Mouse (Mus musculus) midbrain, postnatal 0 days (tissue): ENCODE data around the gene Clasp2. TPM values are rescaled to one million over a fixed set of nuclear protein-coding genes. Genes with fewer than 3 reads are reported as not detected.

Experiments used
- ATAC-seq: fragments of 200-750 bp; cut with Nextera tagmentation; 2 replicates; pipeline ENCODE4 v1.8.0; 2017; ENCODE audit warnings: moderate number of reproducible peaks, mild to moderate bottlenecking, moderate TSS enrichment, moderate library complexity; ENCODE audit not compliant: low FRiP score
- DNase-seq: peaks from one replicate; pipeline ENCODE4 v3.0.0-alpha.2; 2015; ENCODE audit warnings: low spot score
- H3K27ac ChIP-seq: fragments of 300-500 bp; sonication (generic); 2 replicates; pipeline ENCODE4 v1.5.1; 2014; ENCODE audit warnings: low read depth, mild to moderate bottlenecking, low read length, mixed read lengths
- H3K27me3 ChIP-seq: fragments of 300-500 bp; sonication (generic); 2 replicates; pipeline ENCODE4 v1.6.1; 2014; ENCODE audit warnings: low read length, control low read depth, mixed read lengths; ENCODE audit not compliant: insufficient read depth
- H3K36me3 ChIP-seq: fragments of 300-500 bp; sonication (generic); 2 replicates; pipeline ENCODE4 v1.6.1; 2014; ENCODE audit warnings: low read length, control low read depth, mixed read lengths; ENCODE audit not compliant: insufficient read depth
- H3K4me1 ChIP-seq: fragments of 300-500 bp; sonication (generic); 2 replicates; pipeline ENCODE4 v1.6.1; 2014; ENCODE audit warnings: mild to moderate bottlenecking, control low read depth, antibody characterized with exemption, low read length, mixed read lengths; ENCODE audit not compliant: insufficient read depth
- H3K4me2 ChIP-seq: fragments of 300-500 bp; sonication (generic); 2 replicates; pipeline ENCODE4 v1.6.1; 2014; ENCODE audit warnings: low read depth, mild to moderate bottlenecking, low read length, mixed read lengths; ENCODE audit not compliant: poor library complexity, severe bottlenecking
- H3K4me3 ChIP-seq: fragments of 300-500 bp; sonication (generic); 2 replicates; pipeline ENCODE4 v1.5.1; 2014; ENCODE audit warnings: low read depth, mild to moderate bottlenecking, low read length, moderate library complexity
- H3K9ac ChIP-seq: fragments of 300-500 bp; sonication (generic); replicated peaks from 2 replicates; pipeline ENCODE4 v1.6.1; 2014; ENCODE audit warnings: mild to moderate bottlenecking, low read length, moderate library complexity, mixed read lengths; ENCODE audit not compliant: poor library complexity, severe bottlenecking
- H3K9me3 ChIP-seq: fragments of 300-500 bp; sonication (generic); 2 replicates; pipeline ENCODE4 v1.6.1; 2016; ENCODE audit warnings: low read length, control low read depth
- CTCF ChIP-seq: IDR thresholded peaks from 2 replicates; pipeline ENCODE4 v1.5.1; 2016; ENCODE audit warnings: antibody characterized with exemption, mild to moderate bottlenecking
- WGBS: fragments of 180-500 bp; shearing (Covaris S2); extraction: QIAGEN DNeasy Blood & Tissue Kit; methylation state at CpG from one replicate; pipeline ENCODE4 v1.1.7; 2014; 5-methylcytosine and 5-hydroxymethylcytosine counted together
- polyA plus RNA-seq: library from polyadenylated mRNA; unstranded; fragments of >200 nt; fragmentation: Nextera tagmentation; extraction: Ambion mirVana; gene quantifications from 2 replicates; pipeline ENCODE4 v1.2.1, GENCODE M21; 2015
- total RNA-seq: library from RNA; depleted of rRNA; stranded (reverse); fragments of >200 nt; gene quantifications from 2 replicates; pipeline ENCODE4 v1.2.3, GENCODE M21; 2014; rRNA removed

The Clasp2 gene
- total and polyA plus RNA-seq, 2 experiments from 2014 or later = 120 to 266 TPM

DNA sequence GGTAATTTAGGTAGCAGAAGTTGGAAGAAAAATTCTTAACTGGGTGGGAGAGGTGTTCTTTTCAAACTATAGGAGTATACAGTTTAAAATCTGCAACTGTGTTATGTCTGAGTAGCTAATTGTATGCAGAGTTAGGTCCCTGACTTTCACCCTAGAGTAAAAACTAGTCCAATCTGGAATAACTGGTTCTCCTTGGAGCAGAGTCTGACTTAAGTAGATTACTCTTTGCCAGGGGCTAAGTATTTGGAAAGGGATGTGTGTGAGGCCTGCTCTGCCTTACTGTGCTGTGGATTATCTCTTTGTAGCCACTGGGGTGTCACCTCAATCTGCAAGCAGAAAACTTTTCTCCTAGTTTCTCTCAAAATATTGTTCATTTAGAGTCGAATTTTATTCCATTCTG is 205.9 kb downstream of the Clasp2 start:
- Histone ChIP-seq H3K27ac (no peak overlapping the region), H3K27me3 (no peaks in the 10 kb centered on the region), H3K4me2 (no peak overlapping the region), H3K4me1 (no peaks in the 10 kb centered on the region), H3K36me3 (no peaks in the 10 kb centered on the region), H3K9me3 (no peaks in the 10 kb centered on the region), H3K9ac (no peak overlapping the region), H3K4me3 (no peak overlapping the region)
- TF ChIP-seq CTCF = no peak
- DNase-seq (no peak), ATAC-seq (no peak)
- WGBS = 95% methylated on average over 1 of the region's 1 CpGs

DNA sequence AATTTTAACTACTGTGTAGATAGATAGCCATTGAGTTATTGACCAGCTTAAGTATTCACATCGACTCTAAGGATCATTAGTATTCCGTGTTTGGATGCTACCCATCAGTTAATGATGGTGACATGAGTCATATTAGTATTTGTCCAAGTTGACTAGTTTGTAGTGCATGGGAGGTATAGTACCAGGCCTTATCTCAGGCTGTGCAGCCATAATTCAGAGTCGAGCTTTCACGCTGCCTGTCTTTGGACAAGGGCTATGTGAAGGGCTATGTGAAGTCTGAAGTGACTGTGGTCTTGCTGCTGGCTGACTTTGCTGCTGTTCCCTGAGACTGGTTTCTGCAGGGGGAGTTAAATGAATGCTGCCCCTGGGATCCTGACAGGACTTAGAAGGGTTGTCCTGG is 216.5 kb downstream of the Clasp2 start:
- no peak for DNase-seq
- Histone ChIP-seq H3K9me3 (no peaks in the 10 kb centered on the region), H3K36me3 (peaks cover 12% of the 10 kb centered on the region), H3K4me3 (no peak overlapping the region), H3K4me2 (no peak overlapping the region), H3K4me1 (no peaks in the 10 kb centered on the region), H3K9ac (no peak overlapping the region), H3K27ac (no peak overlapping the region), H3K27me3 (no peaks in the 10 kb centered on the region)
- WGBS = 98% methylated on average over 4 of the region's 4 CpGs
- no peak for TF ChIP-seq CTCF
- ATAC-seq = no peak

GRCm38 (mm10) chr9:113963718-113964117 is 222.4 kb downstream of the Clasp2 start:
- H3K27ac ChIP-seq = no peak overlapping the region
- no peak overlapping the region for H3K9ac ChIP-seq
- H3K27me3 ChIP-seq = no peaks in the 10 kb centered on the region
- no peak for ATAC-seq
- no peaks in the 10 kb centered on the region for H3K4me1 ChIP-seq
- peaks cover 25% of the 10 kb centered on the region for H3K36me3 ChIP-seq
- no peak for DNase-seq
- H3K9me3 ChIP-seq = no peaks in the 10 kb centered on the region
- H3K4me3 ChIP-seq = no peak overlapping the region
- H3K4me2 ChIP-seq = no peak overlapping the region
- no peak for TF ChIP-seq CTCF

GRCm38 (mm10) chr9:113964415-113964814 is 223.1 kb downstream of the Clasp2 start:
- Histone ChIP-seq H3K9ac (no peak overlapping the region), H3K4me2 (no peak overlapping the region), H3K4me3 (no peak overlapping the region), H3K36me3 (peaks cover 26% of the 10 kb centered on the region), H3K27me3 (no peaks in the 10 kb centered on the region), H3K27ac (no peak overlapping the region), H3K4me1 (no peaks in the 10 kb centered on the region), H3K9me3 (no peaks in the 10 kb centered on the region)
- WGBS = 96% methylated on average over 8 of the region's 8 CpGs
- no peak for ATAC-seq
- TF ChIP-seq CTCF = no peak
- DNase-seq = no peak

- no peak for ATAC-seq
- Histone ChIP-seq H3K9me3 (no peaks in the 10 kb centered on the region), H3K4me2 (no peak overlapping the region), H3K27ac (no peak overlapping the region), H3K9ac (no peak overlapping the region), H3K27me3 (no peaks in the 10 kb centered on the region), H3K36me3 (peaks cover 38% of the 10 kb centered on the region), H3K4me3 (no peak overlapping the region), H3K4me1 (no peaks in the 10 kb centered on the region)
- no peak for DNase-seq
- 94% methylated on average over 4 of the region's 4 CpGs for WGBS
- no peak for TF ChIP-seq CTCF
Observed at GRCm38 (mm10) chr9:113966838-113967237, 225.6 kb downstream of the Clasp2 start.

DNA sequence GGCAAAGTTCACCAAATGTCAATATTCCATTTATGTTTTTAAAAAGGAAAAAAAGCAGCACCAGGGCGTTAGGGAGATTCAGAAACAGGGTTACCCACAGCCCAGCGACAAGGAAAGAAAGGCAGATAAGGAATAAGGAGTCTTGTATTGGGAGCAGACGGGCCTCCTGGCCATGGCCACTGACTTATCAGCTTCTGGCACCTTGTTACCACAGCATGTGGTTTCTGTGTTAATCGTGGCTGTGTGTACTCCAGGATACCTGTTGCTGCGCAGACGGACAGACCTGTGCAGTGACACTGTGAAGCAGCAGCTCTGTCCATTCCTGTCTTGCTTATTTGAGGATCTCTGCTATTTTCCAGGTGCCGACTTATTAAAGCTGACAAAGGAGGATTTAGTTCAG is 227.7 kb downstream of the Clasp2 start:
- H3K9ac ChIP-seq = no peak overlapping the region
- 94% methylated on average over 7 of the region's 7 CpGs for WGBS
- no peak overlapping the region for H3K4me2 ChIP-seq
- no peak overlapping the region for H3K27ac ChIP-seq
- DNase-seq (no peak), ATAC-seq (no peak)
- no peaks in the 10 kb centered on the region for H3K27me3 ChIP-seq
- peaks cover 45% of the 10 kb centered on the region for H3K36me3 ChIP-seq
- H3K4me1 ChIP-seq = no peaks in the 10 kb centered on the region
- H3K4me3 ChIP-seq = no peak overlapping the region
- TF ChIP-seq CTCF = no peak
- no peaks in the 10 kb centered on the region for H3K9me3 ChIP-seq

Other genes starting within 250 kb of the Clasp2 start
- 25.4 and 28.7 TPM in 2 replicates for gene Pdcd6ip, start 33.2 kb upstream of the Clasp2 start, total RNA-seq
- 25.7 and 25.8 TPM in 2 replicates for gene Pdcd6ip, start 33.2 kb upstream of the Clasp2 start, polyA plus RNA-seq
- gene Ubp1, start 189.5 kb downstream of the Clasp2 start, total RNA-seq = 68.4 and 80.5 TPM in 2 replicates
- gene Ubp1, start 189.5 kb downstream of the Clasp2 start, polyA plus RNA-seq = 17.2 and 19.2 TPM in 2 replicates